Mouse (Mus musculus) erythroid progenitor cell, adult 5-6 weeks (primary cell): ENCODE results near the gene Hsdl1. TPM values are rescaled to one million over a fixed set of nuclear protein-coding genes. Genes with fewer than 3 reads are reported as not detected.

Experiments used
- ATAC-seq: replicated peaks from 2 replicates; pipeline ENCODE4 v1.8.0; 2016; ENCODE audit warnings: moderate number of reproducible peaks, mild to moderate bottlenecking, moderate TSS enrichment, inconsistent platforms; ENCODE audit not compliant: poor library complexity, low FRiP score, severe bottlenecking
- total RNA-seq, 2 experiments: library from RNA; stranded (forward) in 1 of 2; stranded (reverse) in 1 of 2; fragments of 150-400 nt in 1 of 2; fragments of 186-747, 209-891 nt in 1 of 2; gene quantifications; 2 replicates each; pipeline versions ENCODE4 v1.2.3 to v1.2.4; 2015 to 2017; ENCODE audit warnings: low replicate concordance in 2 of 2

Hsdl1 gene
- total RNA-seq, 2 experiments from 2014 or later: 8.4 to 24.1 TPM

GRCm38 (mm10) chr8:119585901-119586300, 10.9 kb upstream of the Hsdl1 start:
- ATAC-seq: peak; percentile 78

- ATAC-seq: no peak
These were observed 5.6 kb upstream of the Hsdl1 start for GRCm38 (mm10) chr8:119580441-119581161.

DNA sequence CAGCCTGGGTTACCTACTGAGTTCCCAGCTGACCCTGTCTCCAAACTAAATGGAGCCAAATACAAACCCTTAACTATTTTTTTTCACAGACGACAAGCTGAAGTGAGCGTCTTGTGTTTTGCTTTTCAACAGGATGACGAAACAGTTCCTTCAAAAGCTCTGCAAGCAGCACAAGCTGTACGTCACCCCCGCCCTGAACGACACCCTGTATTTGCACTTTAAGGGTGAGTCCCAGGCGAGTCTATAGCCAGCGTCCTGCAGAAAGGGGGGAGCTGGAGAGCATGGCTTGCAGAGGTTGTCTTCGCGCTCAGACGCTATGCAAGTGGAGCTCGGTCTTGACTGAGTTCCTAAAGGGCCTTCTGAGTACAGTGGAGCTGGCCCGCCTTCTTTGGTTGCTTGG, 4.1 kb upstream of the Hsdl1 start:
- ATAC-seq: no peak

GRCm38 (mm10) chr8:119575366-119575726, 363 bp upstream of the Hsdl1 start:
- no peak; the same call in 1 of the 2 replicates for ATAC-seq

GRCm38 (mm10) chr8:119572411-119572810, 2.6 kb downstream of the Hsdl1 start:
- no peak for ATAC-seq

DNA sequence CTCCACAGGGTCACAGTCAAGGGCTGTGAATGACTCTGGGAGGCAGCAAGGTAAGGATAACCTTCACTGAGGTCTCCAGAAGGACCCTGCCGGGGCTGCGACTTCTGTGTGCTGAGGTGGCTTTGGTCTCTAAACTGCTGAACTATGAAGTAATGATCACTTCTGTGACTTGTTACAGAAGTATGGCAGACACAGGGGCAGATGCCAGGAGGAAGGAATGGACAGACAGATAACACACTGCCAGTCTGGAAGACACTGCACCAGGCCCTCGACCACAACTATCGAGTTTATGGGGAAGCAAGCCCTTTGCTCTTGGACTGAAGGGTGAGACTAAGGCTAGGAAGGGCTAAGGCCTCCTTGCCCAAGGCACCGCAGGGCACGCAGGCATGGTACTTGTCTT, 3.8 kb downstream of the Hsdl1 start:
- no peak for ATAC-seq

DNA sequence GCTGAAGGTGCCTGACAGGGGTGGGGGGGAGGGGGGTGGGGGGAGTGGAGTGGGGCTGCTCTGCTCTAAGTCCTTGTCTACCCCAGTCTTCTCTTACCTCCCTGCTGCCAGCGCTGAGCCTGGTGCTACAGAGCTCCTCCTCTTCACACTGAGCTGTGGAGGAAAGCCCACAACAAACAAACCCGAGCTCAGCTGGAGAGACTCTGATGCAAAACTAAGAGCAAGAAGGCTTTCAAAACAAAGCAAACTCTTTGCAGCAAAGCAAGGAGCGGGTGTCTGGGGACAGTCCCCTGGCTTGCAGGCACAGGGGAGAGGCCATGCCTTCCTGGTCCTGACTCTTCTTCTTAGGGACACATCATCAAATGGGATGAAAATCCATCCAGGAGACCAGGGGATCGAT, 5.1 kb downstream of the Hsdl1 start:
- no peak for ATAC-seq

DNA sequence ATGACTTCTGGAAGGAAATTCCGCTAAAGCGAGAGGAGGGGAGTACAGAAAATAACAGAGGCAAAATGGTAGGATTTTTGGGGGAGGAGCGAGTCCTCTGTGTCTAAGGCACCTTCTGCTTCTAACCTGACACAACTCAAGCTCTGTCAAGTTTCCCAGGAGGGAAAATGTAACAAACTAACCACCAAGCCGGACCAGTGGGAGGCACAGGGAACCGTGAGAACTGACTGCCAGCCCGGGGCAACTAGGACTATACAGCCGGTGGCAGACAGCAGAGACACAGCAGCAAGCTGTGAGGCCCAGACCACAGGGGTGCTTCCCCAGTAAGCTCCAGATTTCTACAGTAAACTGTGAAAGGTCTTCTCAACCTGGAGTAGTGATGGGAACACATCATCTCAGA, 6.0 kb downstream of the Hsdl1 start:
- ATAC-seq: no peak

- no peak for ATAC-seq
These were observed 6.7 kb downstream of the Hsdl1 start for GRCm38 (mm10) chr8:119568251-119568650.

DNA sequence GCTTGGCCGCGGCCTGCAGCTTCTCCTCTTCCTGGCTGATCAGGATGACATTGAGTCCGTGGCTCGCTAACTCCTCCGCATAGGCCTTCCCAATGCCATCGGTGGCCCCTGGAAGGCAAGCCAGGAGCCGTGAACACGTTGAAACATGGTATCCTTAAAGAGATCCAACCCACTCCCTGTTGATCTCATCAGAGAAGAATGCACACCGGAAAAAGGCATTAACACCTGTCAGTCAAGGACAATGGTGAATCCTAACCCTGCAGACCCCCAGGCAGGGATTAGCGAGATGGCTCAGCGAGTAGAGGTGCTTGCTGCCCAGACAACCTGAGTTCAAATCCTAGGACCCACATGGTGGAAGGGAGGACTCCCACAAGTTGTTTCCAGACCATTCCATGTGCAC, 8.6 kb downstream of the Hsdl1 start:
- no peak for ATAC-seq

DNA sequence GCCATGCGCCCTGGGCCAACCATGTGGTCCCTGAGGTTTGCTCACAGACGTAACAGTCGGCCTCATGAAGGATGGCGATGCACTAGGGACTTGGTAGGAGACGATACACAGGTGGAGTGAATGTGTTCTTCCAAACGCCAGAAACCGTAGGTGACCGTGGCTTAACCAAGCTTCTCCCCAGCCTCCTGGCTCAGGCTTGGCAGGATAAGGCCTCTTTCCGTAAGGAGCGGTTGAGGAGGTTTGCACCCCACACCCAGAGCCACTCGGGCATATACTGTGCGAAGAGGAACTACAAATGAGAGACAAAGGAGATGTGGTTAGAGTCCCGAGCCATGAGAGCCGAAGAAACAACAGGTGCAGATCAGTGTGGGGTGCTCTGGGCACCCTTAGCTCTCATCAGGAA, 11.1 kb downstream of the Hsdl1 start:
- ATAC-seq: no peak

GRCm38 (mm10) chr8:119559402-119559720, 15.6 kb downstream of the Hsdl1 start:
- ATAC-seq: no peak

GRCm38 (mm10) chr8:119558603-119559401, 16.2 kb downstream of the Hsdl1 start, which contains the start of gene Mbtps1:
Gene Mbtps1 (minus strand): TSS chr8:119558735.
- peak; percentile 92 for ATAC-seq

DNA sequence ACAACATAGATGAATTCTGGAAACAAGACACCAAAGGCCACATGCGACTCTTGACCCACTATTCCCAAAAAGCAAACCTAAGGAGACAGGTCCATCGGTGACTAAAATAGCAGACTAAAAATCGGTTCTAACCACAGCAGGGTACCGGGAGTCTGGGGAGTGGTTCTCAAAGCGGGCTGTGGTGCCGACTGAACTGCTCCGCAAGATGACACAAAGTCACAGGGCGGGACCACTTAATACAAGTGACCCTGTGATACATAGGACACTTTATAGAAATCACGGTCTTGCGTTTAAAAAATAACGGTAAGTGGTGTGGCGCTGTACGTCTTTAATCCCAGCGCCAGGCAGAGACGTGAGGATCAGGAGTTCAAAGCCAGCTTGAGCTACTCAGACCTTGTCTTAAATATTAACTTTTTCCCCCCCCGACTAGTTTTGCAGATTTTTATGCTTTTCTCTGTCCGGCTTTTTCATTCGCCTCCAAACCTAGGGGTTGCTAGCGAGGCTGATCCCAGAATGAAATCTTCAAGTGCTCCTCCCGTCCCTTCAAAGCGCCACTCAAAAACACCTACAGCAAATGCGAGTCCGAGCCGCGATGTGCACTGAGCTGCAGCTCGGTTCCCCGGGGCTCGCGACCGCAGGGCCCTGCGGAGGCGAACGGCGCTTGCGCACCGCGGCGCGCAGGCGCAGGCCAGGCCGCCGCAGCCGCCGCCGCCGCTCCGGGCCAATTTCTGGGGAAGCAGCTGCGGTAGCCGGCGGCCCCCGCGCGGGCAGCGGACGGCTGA, 17.0 kb downstream of the Hsdl1 start:
- peak; percentile 67 for ATAC-seq

DNA sequence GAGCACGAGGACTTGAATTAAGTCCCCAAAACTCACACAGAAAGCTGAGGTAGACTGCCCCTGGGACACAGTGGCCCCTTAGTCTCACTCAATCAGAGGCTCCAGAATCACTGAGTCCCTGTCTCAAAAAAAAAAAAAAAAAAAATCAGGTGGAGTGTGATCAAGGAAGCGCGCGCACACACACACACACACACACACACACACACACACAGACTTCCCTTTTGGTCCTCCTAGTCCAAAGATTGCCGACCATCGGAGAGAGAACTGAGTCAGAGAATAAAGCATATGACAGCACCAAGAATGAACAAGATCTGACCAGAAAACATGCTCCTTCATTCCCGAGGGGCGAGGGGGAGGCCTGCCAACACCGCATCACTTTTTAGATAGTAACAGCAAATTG, 17.9 kb downstream of the Hsdl1 start:
- ATAC-seq: no peak

DNA sequence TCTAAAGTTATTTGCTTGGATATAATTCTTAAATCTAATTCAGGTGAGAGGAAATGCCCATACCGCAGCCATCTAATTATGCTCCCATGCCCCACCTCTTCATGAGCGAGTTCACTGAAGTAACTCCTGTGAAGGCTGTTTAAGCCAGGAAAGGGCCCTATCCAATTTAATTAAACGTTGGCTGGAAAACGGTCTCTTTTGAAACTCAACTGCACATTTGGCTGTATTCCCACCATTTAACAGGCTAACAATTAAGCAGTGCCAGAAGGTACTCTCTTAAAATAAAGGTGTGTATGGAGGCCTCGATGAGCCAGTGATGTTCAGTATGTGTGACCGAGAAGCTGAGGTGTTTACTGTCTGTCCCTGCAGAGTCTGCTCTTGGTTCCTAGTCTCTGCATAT, 19.1 kb downstream of the Hsdl1 start:
- ATAC-seq: no peak

DNA sequence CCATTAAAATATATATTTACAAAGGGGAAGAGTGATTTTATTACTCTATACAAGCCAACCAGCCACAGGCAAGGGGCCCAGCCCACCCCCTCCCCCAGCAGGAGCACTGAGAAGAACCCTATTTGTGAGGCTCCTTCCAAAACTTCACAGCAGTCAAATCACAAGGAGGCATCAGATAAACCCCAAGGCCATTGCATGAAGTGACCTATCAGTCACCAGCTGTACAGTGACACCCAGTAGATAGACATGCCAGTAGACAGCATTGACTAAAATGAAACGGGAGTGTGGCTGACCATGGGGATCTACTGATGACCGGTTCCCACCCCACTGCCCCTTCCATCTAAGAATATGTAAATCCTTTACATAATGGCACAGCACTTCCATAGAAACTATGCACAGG, 22.0 kb downstream of the Hsdl1 start:
- ATAC-seq: no peak

- no peak for ATAC-seq
These were observed 26.3 kb downstream of the Hsdl1 start for GRCm38 (mm10) chr8:119548560-119549113.

DNA sequence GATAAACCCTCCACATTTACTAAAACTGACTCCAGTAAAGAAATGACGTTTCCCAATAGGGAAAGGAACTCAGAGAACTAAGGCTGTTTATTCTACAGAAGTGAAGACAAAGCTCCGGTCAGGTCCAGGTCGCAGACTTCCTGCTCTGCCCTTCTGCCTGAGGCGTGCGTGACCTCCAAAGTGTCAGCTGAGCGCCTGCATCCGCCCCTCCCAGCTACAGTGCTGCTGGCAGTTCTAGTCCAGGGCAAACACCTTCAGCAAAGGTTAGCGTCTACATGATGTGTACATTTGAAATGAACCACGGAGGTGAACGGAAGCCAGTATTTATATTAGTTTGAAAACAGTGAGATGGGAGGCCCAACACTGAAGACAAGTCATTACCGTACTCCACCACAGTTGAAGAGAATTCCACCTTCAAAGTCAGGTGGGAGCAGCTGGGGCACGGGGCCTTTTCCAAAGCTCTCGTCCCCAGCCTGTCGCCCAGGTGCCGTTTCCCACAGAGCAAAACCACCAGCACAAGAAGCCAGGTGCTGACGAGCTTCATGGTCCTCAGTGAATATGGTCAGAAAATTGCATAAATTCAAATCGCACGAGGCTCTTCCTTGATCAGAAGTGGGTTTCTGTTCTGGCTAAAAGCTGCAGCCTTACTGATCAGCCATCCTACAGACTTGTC, 27.8 kb downstream of the Hsdl1 start:
- ATAC-seq: no peak

DNA sequence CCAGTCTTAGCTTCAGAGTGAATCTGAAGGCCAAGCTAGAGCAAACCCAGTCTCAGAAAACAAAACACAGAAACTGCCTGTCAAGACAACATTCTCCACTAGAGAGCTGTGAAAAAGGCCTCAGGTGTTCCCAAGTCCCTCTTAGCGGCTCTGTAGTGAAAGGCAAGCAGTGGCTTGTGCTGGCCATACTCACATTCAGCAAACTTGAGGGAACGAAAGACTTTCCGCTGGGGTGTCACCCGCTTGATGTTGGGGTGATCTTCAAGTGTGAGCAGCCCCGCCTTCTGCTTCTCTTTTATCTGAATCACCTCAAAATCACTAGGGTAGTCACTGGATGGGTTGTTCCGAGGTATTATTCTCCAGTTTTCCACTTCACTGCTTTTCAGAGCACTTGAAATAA, 29.2 kb downstream of the Hsdl1 start:
- no peak for ATAC-seq
